Mouse (Mus musculus): ENCODE data around the gene Churc1. TPM values are rescaled to one million over a fixed set of nuclear protein-coding genes. Genes with fewer than 3 reads are reported as not detected.
"Not testable (repeated sequence)": the region's sequence is repeated elsewhere in the genome, so short reads cannot be mapped to it uniquely, and the experiment has no call there.

Churc1 gene
- polyA plus RNA-seq, 1 experiment from 2014 or later, result 148 TPM

- WGBS (ENCODE audit: insufficient replicate concordance), result 73% methylated on average over 12 of the region's 12 CpGs
- ATAC-seq (replicated peaks; ENCODE audit: insufficient number of reproducible peaks, low FRiP score, low TSS enrichment), result no peak
- Histone ChIP-seq H3K36me3 (ENCODE audit: control insufficient read depth, insufficient read depth, low read length) (peaks cover 3% of the 10 kb centered on the region; the same call in 1 of the 2 replicates), H3K4me2 (no peak overlapping the region), H3K9ac (ENCODE audit: low read depth, low read length) (no peak overlapping the region), H3K4me1 (ENCODE audit: control insufficient read depth, insufficient read depth, low read length) (peaks cover 17% of the 10 kb centered on the region), H3K27me3 (ENCODE audit: control insufficient read depth, insufficient read depth, low read length) (no peaks in the 10 kb centered on the region), H3K9me3 (replicated peaks; ENCODE audit: control insufficient read depth, low read length) (no peaks in the 10 kb centered on the region), H3K4me3 (ENCODE audit: low read depth, low read length) (no peak overlapping the region), H3K27ac (ENCODE audit: low read depth, low read length) (0 out of 2 replicates have a peak overlapping the region, but pooled peaks have one; percentile 29)
Observed at GRCm38 (mm10) chr12:76780639-76781468, 15.5 kb downstream of the Churc1 start.

- Histone ChIP-seq H3K36me3 (ENCODE audit: control insufficient read depth, insufficient read depth, low read length) (no peaks in the 10 kb centered on the region), H3K4me3 (ENCODE audit: low read depth, low read length) (no peak overlapping the region), H3K9me3 (replicated peaks; ENCODE audit: control insufficient read depth, low read length) (no peaks in the 10 kb centered on the region), H3K27me3 (ENCODE audit: control insufficient read depth, insufficient read depth, low read length) (no peaks in the 10 kb centered on the region), H3K9ac (ENCODE audit: low read depth, low read length) (0 out of 2 replicates have a peak overlapping the region, but pooled peaks have one; percentile 39), H3K4me2 (no peak overlapping the region), H3K4me1 (ENCODE audit: control insufficient read depth, insufficient read depth, low read length) (peaks cover 17% of the 10 kb centered on the region), H3K27ac (ENCODE audit: low read depth, low read length) (peak overlapping the region; percentile 35; the same call in 1 of the 2 replicates)
- no peak for ATAC-seq (replicated peaks; ENCODE audit: insufficient number of reproducible peaks, low FRiP score, low TSS enrichment)
- WGBS (ENCODE audit: insufficient replicate concordance), result 44% methylated on average over 10 of the region's 10 CpGs
Observed at GRCm38 (mm10) chr12:76784056-76784619, 18.8 kb downstream of the Churc1 start.

GRCm38 (mm10) chr12:76790446-76791084 lies 25.2 kb downstream of the Churc1 start:
- Histone ChIP-seq H3K4me1 (ENCODE audit: control insufficient read depth, insufficient read depth, low read length) (peaks cover 17% of the 10 kb centered on the region), H3K4me3 (ENCODE audit: low read depth, low read length) (no peak overlapping the region), H3K9me3 (replicated peaks; ENCODE audit: control insufficient read depth, low read length) (no peaks in the 10 kb centered on the region), H3K4me2 (peak overlapping the region; percentile 46), H3K27ac (ENCODE audit: low read depth, low read length) (peak overlapping the region; percentile 82), H3K27me3 (ENCODE audit: control insufficient read depth, insufficient read depth, low read length) (no peaks in the 10 kb centered on the region), H3K36me3 (ENCODE audit: control insufficient read depth, insufficient read depth, low read length) (no peaks in the 10 kb centered on the region), H3K9ac (ENCODE audit: low read depth, low read length) (0 out of 2 replicates have a peak overlapping the region, but pooled peaks have one; percentile 3)
- 11% methylated on average over 8 of the region's 8 CpGs for WGBS (ENCODE audit: insufficient replicate concordance)
- ATAC-seq (replicated peaks; ENCODE audit: insufficient number of reproducible peaks, low FRiP score, low TSS enrichment), result no peak; the same call in 1 of the 2 replicates

- not testable (repeated sequence) for H3K27ac ChIP-seq (ENCODE audit: low read depth, low read length); H3K4me3 ChIP-seq (ENCODE audit: low read depth, low read length); H3K36me3 ChIP-seq (ENCODE audit: control insufficient read depth, insufficient read depth, low read length); ATAC-seq (replicated peaks; ENCODE audit: insufficient number of reproducible peaks, low FRiP score, low TSS enrichment); H3K27me3 ChIP-seq (ENCODE audit: control insufficient read depth, insufficient read depth, low read length); H3K4me2 ChIP-seq; H3K9ac ChIP-seq (ENCODE audit: low read depth, low read length); H3K9me3 ChIP-seq (replicated peaks; ENCODE audit: control insufficient read depth, low read length)
- H3K4me1 ChIP-seq (ENCODE audit: control insufficient read depth, insufficient read depth, low read length), result peaks cover 17% of the 10 kb centered on the region
- WGBS (ENCODE audit: insufficient replicate concordance), result 54% methylated on average over 14 of the region's 14 CpGs
Observed at GRCm38 (mm10) chr12:76792540-76792939, 27.2 kb downstream of the Churc1 start.

- H3K9me3 ChIP-seq (replicated peaks; ENCODE audit: control insufficient read depth, low read length), result no peaks in the 10 kb centered on the region
- H3K27ac ChIP-seq (ENCODE audit: low read depth, low read length), result no peak within 1 kb of the TSS
- H3K36me3 ChIP-seq (ENCODE audit: control insufficient read depth, insufficient read depth, low read length), result no peaks in the 10 kb centered on the region
- peaks cover 9% of the 10 kb centered on the region for H3K4me1 ChIP-seq (ENCODE audit: control insufficient read depth, insufficient read depth, low read length)
- no peak for ATAC-seq (replicated peaks; ENCODE audit: insufficient number of reproducible peaks, low FRiP score, low TSS enrichment)
- no peak within 1 kb of the TSS for H3K9ac ChIP-seq (ENCODE audit: low read depth, low read length)
- H3K4me3 ChIP-seq (ENCODE audit: low read depth, low read length), result no peak within 1 kb of the TSS
- no peak within 1 kb of the TSS for H3K4me2 ChIP-seq
- 72% methylated on average over 5 of the region's 5 CpGs for WGBS (ENCODE audit: insufficient replicate concordance)
- H3K27me3 ChIP-seq (ENCODE audit: control insufficient read depth, insufficient read depth, low read length), result peaks cover 7% of the 10 kb centered on the region; the same call in 1 of the 2 replicates
Observed at GRCm38 (mm10) chr12:76795350-76795749, 30.0 kb downstream of the Churc1 start, which contains the start of gene Gpx2. Gpx2 (minus strand) TSS chr12:76795554.

- no peak for ATAC-seq (replicated peaks; ENCODE audit: insufficient number of reproducible peaks, low FRiP score, low TSS enrichment)
- H3K27me3 ChIP-seq (ENCODE audit: control insufficient read depth, insufficient read depth, low read length), result peaks cover 7% of the 10 kb centered on the region; the same call in 1 of the 2 replicates
- no peak overlapping the region for H3K9ac ChIP-seq (ENCODE audit: low read depth, low read length)
- H3K27ac ChIP-seq (ENCODE audit: low read depth, low read length), result no peak overlapping the region
- no peak overlapping the region for H3K4me3 ChIP-seq (ENCODE audit: low read depth, low read length)
- H3K9me3 ChIP-seq (replicated peaks; ENCODE audit: control insufficient read depth, low read length), result no peaks in the 10 kb centered on the region
- 65% methylated on average over 7 of the region's 7 CpGs for WGBS (ENCODE audit: insufficient replicate concordance)
- H3K4me2 ChIP-seq, result no peak overlapping the region
- H3K36me3 ChIP-seq (ENCODE audit: control insufficient read depth, insufficient read depth, low read length), result no peaks in the 10 kb centered on the region
- no peaks in the 10 kb centered on the region for H3K4me1 ChIP-seq (ENCODE audit: control insufficient read depth, insufficient read depth, low read length)
Observed at GRCm38 (mm10) chr12:76796938-76797539, 31.7 kb downstream of the Churc1 start.

- peaks cover 7% of the 10 kb centered on the region; the same call in 1 of the 2 replicates for H3K27me3 ChIP-seq (ENCODE audit: control insufficient read depth, insufficient read depth, low read length)
Observed at GRCm38 (mm10) chr12:76798008-76798720, 32.8 kb downstream of the Churc1 start.

More at GRCm38 (mm10) chr12:76798008-76798720, 32.8 kb downstream of the Churc1 start:
- Histone ChIP-seq H3K9ac (ENCODE audit: low read depth, low read length) (no peak overlapping the region), H3K27ac (ENCODE audit: low read depth, low read length) (no peak overlapping the region), H3K4me1 (ENCODE audit: control insufficient read depth, insufficient read depth, low read length) (peaks cover 3% of the 10 kb centered on the region; the same call in 1 of the 2 replicates), H3K4me3 (ENCODE audit: low read depth, low read length) (no peak overlapping the region), H3K4me2 (no peak overlapping the region), H3K9me3 (replicated peaks; ENCODE audit: control insufficient read depth, low read length) (no peaks in the 10 kb centered on the region), H3K36me3 (ENCODE audit: control insufficient read depth, insufficient read depth, low read length) (no peaks in the 10 kb centered on the region)
- ATAC-seq (replicated peaks; ENCODE audit: insufficient number of reproducible peaks, low FRiP score, low TSS enrichment), result no peak
- WGBS (ENCODE audit: insufficient replicate concordance), result 69% methylated on average over 5 of the region's 5 CpGs

All from heart, embryonic 11.5 days (tissue).